Mouse (Mus musculus) olfactory bulb, adult 2 months (tissue): ENCODE results near the gene Wnt1.
"Not testable (repeated sequence)": the region's sequence is repeated elsewhere in the genome, so short reads cannot be mapped to it uniquely, and the experiment has no call there.

Experiments used
- CTCF ChIP-seq: fragments of 200-500 bp; IDR thresholded peaks from 2 replicates; pipeline ENCODE4 v1.5.1; 2012; ENCODE audit warnings: low read depth, mild to moderate bottlenecking, low read length, moderate library complexity; ENCODE audit not compliant: insufficient read depth
- POLR2A ChIP-seq: fragments of 200-500 bp; IDR thresholded peaks from 2 replicates; pipeline ENCODE4 v1.6.1; 2012; ENCODE audit warnings: mild to moderate bottlenecking, low read depth, low read length, moderate library complexity; ENCODE audit not compliant: insufficient read depth

DNA sequence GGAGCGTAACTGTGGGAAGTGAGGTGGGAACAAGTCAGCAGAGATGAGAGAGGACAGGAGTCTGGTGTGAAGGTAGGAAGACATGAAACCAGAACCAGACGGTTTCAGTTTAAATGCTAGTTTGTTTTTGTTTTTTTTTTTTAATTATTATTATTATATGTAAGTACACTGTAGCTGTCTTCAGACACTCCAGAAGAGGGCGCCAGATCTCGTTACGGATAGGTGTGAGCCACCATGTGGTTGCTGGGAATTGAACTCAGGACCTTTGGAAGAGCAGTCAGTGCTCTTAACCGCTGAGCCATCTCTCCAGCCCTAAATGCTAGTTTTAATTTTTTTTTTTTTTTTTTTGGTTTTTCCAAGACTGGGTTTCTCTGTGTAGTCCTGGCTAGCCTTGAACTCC is 20.6 kb downstream of the Wnt1 start:
- TF ChIP-seq CTCF, POLR2A: not testable (repeated sequence)
